Mouse (Mus musculus): ENCODE measurements around the gene Znhit6. TPM values are rescaled to one million over a fixed set of nuclear protein-coding genes. Genes with fewer than 3 reads are reported as not detected.

The Znhit6 gene
- total RNA-seq, 2 experiments from 2014 or later: 30.2 to 30.4 TPM

DNA sequence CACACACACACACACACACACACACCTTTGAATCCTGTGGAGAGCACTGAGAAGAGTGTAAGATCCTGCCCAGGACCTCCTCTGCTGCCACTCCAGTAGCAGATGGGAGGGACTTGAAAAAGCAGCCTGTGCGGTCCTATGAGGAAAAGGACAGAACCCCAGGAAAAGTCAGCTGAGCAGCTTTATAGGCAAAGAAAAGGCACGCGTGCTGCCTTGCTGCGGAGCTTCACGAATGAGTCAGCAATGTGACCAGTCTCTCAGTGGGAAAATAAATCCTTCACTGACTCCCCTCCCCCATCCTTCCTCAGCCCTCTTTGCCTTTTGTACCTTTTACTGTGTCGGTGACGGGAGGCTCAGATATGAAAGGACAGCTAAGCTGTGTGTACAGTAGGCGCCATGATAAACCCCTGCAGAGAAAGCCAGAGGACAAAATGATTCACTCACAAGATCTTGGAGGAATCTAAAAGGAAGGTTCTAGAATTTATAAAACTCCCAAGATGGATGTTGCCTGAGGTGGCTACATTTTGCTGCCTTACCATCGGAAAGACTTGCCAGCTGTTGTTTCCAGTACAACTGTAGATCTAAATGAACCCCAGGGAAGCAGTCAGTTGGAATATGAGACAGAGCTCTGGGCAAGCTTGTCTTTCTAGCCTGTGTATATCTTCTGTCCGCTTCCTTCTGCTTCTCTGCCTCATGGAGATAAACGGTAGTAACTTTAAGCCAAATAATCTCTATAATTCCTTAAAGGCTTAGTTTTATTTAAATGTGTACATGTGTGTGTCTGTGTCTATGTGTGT lies 26.6 kb downstream of the Znhit6 start:
- no peak for ATAC-seq (replicated peaks; ENCODE audit: poor library complexity, severe bottlenecking)

DNA sequence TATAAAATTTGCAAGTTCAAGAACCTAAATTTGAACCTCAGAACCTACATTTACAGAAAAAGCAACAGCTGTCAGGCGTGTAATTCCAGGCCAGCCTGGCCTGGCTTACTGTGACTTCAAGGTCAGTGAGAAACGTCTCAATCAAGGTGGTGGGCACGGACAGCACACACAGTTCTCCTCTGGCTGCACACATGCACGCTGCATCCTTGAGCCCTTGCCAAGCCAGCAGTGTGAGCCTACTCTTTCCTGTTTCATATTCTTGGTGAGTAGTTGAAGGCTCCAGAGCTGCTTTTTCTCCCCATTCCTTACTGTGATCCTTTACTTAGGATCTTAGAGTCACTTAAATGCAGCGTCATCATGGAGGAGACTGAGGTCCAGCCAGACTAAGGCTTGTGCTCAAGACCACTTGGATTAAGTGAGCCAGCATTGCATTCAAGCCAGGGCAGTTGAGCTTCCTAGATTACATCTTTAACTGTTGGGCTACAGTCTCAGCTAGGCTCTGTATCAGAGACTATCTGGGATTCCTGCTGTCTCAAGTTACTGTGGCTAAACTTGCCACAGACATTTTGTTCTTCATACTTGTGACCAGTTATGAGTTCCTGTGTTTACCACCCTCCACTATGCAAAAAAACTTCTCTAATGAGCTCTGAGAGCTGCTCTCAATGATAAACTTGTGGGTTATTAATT lies 29.6 kb downstream of the Znhit6 start:
- ATAC-seq (replicated peaks; ENCODE audit: poor library complexity, severe bottlenecking): no peak

DNA sequence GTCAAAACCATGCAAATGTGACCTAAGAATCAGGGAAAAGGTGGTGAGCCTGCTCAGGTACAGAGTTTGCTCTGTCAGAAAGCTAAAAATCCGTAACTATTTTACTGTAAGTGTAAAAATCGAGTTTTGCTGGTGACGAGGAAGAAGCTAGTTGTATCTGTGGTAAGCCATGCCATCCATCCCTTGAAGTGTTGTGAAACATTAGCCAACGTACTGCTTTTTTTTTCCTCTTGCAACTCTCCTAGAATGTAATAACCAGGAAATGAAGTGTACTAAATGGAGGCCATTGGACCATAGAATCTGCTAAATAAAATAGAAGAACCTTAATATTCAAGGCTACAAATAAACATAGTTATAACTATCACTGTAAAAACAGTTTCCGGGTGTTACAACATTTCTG lies 32.3 kb downstream of the Znhit6 start:
- ATAC-seq (replicated peaks; ENCODE audit: poor library complexity, severe bottlenecking): peak; percentile 79

DNA sequence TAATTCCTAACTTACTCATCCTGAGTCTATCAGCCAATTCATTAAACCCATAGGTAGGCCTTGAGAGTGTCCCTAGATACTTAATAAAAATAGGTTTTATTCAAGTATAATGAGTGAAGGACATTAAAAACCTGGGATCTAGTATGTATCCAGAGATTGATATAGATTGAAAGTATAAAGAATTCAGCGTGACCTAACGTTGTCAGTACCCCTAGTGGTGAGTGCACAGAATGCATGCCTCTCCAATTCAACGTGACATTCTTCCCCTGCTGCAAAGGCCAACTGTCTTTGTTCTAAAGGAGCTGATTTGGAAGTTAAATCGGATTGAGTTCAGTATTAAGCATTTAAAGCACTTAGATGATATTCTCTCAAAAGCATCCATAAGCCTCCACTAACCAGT lies 36.7 kb downstream of the Znhit6 start:
- peak; percentile 56 for ATAC-seq (replicated peaks; ENCODE audit: poor library complexity, severe bottlenecking)

DNA sequence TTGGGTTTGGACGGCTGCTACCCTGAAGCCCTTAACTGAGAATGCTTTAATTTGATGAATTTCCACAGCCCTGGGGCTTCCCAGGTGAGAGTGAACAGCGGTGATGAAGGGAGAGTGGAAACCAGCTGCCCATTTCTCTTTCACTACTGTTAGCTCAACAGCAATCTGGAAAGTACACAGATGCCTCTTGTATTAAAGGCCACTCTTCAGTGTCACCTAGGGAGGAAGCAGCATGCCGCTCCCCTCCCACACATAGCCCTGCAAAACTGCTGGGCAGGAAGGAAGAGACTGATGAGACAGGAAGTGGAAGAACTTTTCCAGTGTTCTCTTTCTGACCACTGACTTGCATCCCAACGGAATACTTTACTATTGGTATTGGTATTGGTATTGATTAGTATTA lies 37.2 kb downstream of the Znhit6 start:
- no peak for ATAC-seq (replicated peaks; ENCODE audit: poor library complexity, severe bottlenecking)

DNA sequence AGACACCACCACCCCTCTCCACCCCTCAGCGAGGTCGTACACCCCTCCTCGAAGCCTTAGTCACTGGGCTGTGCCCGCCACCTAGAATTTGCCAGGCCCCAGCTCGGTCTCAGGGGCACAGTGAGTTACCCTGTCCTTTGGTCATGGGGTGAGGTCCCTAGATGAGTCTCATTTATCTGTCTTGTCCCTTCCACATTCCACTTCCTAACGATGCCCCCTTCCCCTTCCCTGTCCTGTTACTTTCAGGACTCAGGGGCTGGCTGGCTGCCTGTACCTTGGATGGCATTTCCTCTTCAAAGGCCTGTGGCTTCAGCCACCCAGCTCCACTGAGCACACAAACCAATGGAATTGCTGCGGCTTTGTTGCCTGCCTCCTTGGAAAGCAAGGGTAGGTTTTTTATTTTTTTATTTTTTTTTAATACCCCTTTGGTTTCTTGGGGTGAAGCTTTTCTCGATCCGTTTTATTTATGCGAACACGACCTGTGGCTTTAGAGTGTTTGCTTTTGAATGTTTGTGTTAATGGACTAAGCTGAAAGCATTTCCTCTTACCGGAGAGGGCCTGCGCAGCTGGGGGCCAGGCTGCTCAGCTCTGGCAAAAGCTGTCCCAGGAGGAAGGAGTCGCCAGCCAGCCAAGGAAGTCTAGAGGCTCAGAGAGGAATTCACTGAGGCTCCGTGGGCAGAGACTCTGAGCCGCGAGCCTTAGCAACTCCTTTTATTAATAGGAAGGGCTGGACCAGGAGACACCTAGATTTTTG lies 38.5 kb downstream of the Znhit6 start:
- peak; percentile 35; the same call in 1 of the 2 replicates for ATAC-seq (replicated peaks; ENCODE audit: poor library complexity, severe bottlenecking)

DNA sequence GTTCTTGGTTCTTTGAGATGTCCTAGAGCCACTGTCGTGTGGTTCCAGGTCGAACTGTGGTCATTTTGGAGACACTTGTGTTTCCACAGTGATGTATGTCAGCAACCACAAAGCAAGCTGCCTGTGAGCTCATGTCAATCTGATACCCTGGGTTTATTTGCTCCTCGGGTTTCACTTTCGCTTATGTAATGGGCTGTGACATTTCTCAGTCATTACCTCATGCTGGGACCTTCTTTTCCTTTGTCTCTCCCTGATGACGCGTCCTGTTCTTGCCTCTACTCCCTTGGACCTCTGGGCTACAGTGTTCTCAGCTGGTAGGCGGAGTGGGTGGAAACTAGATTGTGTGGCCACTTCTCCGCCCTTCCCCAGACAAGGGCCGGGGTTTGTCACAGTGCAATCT lies 42.3 kb downstream of the Znhit6 start:
- peak; percentile 48 for ATAC-seq (replicated peaks; ENCODE audit: poor library complexity, severe bottlenecking)

DNA sequence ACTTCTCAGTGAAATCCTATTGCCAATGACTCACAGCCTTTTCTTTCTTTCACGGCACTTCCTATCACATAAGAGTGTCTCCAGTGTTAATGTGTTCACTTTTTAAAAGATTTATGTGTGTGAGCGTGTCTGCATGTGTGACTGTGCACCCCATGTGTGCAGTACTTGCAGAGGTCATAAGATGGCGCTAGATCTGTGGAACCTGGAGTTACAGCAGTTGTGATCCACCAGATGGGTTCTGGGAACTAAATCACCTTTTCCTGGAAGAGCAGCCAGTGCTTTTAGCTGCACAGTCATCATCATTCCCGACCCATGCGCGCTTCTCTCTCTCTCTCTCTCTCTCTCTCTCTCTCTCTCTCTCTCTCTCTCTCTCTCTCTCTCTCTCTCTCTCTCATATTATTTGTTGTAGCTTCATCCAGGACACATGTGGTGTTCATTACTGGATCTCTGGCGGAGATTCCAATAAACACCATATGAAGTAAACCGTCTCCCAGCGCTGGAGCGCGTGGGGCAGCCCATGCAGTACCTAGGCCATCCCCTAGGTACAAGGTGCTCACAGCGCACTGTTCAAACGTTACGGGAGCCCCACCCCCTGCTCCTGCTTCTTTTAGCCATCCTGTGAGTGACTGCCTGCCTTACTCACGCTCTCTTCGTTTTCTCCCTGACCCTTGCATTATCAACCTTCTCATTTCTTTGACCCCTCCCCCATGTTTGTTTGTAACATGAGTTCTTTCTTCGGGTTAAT lies 43.8 kb downstream of the Znhit6 start:
- ATAC-seq (replicated peaks; ENCODE audit: poor library complexity, severe bottlenecking): no peak

DNA sequence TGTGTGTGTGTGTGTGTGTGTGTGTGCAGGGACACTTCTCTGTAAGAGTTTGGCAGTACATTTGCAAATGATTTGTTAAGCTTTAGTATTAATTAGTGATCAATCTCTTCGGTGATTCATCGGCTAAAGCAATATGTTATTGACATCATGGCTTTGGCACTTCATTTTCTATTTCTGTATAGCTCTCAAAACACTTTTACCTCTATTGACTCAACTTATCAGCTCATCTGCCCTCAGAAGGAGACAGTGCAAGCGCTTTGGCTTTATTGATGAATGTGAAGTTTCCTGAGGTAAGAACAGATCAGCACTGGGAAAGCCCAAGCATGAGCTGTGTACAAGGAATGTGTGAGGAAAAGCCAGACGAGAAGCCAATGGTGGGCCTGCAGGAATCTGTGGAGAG lies 45.2 kb downstream of the Znhit6 start:
- ATAC-seq (replicated peaks; ENCODE audit: poor library complexity, severe bottlenecking): no peak

DNA sequence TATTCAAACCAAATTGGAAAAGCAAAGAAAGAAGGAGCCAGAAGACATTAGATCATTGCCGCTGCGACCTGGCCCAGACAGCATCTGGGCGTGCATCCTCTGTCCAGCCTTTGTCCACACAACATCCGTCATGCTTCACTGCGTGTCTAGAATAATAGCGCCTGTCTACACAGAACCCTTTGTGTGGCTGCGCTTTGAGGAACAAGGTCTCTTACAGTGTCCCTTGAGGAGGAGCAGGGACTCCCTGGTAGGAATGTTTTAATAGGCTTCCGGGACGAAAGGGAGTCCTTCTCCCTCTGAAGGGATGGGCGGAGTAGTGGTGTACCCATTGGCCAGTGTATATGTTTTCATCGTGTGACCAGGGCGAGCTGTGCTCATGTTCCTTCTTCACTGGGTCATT lies 47.0 kb downstream of the Znhit6 start:
- ATAC-seq (replicated peaks; ENCODE audit: poor library complexity, severe bottlenecking): no peak

DNA sequence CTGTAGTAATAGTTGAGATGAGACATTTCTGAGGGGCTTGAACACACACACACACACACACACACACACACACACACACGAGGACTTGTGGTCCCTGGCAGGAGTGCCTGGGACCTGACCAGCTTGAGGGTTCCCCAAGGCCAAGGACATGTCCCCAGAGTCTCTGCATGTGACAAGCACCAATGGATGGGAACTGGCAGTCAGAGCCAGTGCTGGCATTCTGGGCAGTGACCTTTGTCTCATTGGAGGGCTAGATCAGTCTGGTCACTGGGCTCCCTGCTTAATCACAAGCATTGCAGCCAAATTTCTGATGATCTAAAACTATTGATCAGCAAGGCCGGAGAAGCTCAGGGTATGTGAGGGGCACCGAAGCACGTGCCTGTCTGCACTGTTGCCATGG lies 48.8 kb downstream of the Znhit6 start:
- ATAC-seq (replicated peaks; ENCODE audit: poor library complexity, severe bottlenecking): no peak

DNA sequence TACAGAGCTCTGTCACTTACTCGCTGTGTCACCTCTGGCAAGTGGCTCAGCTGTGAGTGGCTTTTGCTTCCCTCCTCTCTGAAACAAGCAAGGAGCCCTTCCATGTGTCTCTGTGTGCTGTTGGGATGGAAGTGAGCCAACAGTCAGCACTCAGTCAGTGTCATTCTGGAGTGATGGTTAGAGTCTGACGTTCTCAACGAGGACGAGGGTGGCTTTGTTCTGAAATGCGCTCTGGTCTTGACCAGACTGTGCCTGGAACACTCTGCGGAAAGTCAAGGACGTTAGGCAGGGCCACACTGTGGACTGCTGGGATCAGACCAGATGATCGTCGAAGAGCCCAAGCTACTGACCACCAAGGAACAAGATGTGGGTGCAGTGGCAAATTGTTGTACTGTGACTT lies 49.5 kb downstream of the Znhit6 start:
- no peak for ATAC-seq (replicated peaks; ENCODE audit: poor library complexity, severe bottlenecking)

DNA sequence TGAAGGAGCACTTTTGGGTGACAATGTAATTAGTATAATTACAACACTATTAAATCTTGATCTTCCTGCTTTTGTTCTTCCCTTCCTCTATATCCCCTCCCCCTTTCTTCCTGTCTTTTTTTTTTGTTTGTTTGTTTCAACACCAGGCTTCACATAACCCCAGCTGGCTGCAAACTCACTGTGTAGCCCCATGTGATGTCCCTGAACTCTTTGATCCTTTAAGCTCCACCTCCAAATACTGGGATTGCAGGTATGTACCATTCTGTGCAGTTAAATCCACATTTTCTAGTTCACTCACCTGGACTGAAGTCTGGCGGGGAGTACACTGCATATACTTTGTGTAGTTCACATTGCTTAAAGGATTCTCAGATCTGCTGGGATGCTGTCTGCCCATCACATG lies 50.1 kb downstream of the Znhit6 start:
- no peak for ATAC-seq (replicated peaks; ENCODE audit: poor library complexity, severe bottlenecking)

DNA sequence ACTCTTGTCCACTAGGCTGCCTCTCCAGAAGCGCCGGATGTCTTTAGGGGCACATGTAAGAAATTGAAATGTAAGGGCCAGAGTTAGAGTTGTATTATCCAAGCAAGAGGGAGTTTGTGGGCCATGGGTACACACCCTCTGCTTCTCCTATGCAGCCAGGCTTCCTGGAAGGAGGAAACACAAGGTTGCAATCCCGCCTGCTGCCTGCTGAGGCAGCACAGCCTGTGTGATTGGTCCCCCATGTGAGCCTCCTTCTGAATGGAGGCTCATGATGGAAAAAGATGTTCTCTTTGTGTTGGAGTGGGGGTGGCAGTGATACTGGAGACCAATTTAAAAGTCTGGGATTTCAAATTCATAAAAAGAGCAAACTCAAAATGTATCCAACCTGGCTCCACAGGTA lies 51.8 kb downstream of the Znhit6 start:
- ATAC-seq (replicated peaks; ENCODE audit: poor library complexity, severe bottlenecking): peak; percentile 66

DNA sequence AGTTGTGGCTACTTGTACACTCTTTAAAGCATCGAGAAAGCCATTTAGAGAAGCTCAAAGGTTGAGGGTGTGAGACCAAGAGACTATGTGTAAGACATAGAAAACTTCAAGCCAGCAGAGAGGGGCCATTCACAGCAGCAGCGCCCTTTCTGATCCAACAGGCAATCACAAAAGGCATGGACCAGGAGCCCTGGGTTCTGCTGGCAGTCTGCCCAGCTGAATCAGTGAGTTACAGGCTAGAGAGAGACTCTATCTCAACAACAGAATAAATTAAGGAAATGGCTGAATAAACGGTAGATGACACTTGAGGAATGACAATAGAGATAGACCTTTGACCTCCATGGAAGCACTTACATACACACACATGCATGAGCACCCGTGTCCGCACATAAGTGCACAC lies 52.6 kb downstream of the Znhit6 start:
- no peak for ATAC-seq (replicated peaks; ENCODE audit: poor library complexity, severe bottlenecking)

DNA sequence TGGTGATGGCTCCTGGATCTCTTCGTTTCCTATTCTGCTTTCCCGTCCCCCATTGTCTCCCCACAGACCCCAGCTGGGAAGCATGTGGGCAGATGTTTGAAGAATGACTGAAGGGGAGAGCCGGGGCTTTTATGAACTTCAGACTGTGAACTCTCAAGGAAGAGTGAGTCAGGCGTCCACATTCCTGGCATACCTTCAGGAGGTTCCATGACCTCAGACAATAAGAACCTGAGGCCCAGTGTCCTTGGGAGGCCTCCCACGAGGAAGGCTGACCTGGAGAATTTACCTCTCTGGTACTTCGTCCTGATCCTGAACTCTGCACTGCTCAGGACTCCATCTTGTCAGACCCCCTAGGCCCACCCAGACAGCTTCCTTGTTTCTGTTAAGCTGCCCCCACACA lies 56.9 kb downstream of the Znhit6 start:
- no peak for ATAC-seq (replicated peaks; ENCODE audit: poor library complexity, severe bottlenecking)

DNA sequence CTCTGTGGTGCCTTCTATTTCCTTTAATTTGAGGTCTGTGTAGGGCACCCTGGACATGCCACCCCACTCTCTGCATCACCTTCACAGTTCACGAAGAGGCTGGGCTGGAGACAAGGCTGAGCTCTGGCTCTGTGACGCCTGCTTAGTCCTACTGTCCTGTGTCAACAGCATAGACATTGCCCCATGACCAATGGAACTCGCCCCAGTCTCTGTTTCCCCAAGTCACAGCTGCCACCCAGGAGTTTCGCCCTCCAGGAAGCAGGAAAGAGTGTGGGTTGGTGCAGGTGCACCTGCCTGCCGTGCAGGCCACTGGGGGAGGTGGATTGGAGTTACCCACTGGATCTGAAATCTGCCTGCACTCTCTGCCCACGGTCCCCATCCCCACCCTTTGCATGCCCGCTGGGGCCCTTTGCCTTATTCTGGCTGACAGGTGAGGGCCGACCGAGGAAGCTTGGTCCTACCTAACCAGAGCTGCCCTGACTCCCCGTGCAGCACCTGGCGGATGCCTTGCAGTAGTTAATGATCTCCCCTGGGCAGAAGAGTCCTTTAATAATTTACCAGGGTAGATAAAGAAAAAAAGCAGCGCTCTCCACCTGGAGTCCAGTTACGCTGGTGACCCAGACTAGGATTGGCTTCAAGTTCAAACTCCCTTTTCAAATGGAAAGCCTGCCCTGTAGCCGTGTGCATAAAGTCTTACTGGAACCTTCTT lies 58.2 kb downstream of the Znhit6 start:
- no peak for ATAC-seq (replicated peaks; ENCODE audit: poor library complexity, severe bottlenecking)

DNA sequence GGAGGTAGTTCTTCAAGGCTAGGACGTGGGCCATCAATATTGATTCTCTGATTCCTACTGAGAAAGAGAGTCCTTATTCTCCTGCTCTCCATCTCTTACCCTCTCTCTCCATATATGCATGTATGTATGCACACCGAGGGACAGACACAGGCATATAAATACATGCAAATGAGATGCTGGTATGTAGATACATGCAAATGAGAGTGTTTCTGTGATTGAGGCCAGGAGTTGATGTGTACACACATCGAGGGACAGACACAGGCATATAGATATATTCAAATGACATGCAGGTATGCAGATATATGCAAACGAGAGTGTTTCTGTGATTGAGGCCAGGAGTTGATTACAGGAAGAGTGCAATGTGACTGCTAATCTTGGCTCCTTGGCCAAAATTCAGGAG lies 64.2 kb downstream of the Znhit6 start:
- ATAC-seq (replicated peaks; ENCODE audit: poor library complexity, severe bottlenecking): no peak

DNA sequence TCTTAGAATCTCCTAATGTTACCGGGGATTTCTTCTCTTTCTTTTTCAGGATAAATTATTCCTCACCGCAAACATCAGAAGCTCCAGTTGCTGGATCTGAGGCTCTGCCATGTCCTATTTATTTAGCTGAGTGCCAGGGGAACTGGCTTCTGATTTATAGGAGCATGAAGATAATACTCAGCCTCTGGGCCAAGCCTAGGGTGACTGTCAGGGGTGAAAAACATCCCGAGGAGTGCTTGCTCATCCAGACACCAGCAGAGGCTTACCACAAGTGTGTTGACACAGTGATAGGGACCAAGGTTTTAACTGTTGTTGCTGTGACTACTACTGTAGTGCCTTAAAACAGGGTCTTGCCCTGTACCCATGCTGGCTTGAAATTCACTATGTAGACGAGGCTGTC lies 64.6 kb downstream of the Znhit6 start:
- ATAC-seq (replicated peaks; ENCODE audit: poor library complexity, severe bottlenecking): no peak
